Mouse (Mus musculus) stomach, postnatal 0 days (tissue): ENCODE results near the gene Dusp6. TPM values are rescaled to one million over a fixed set of nuclear protein-coding genes. Genes with fewer than 3 reads are reported as not detected.

Experiments used
- ATAC-seq: fragments of 200-750 bp; cut with Nextera tagmentation; 2 replicates; pipeline ENCODE4 v1.8.0; 2017; ENCODE audit not compliant: low FRiP score, low TSS enrichment
- DNase-seq: peaks from one replicate; pipeline ENCODE4 v3.0.0-alpha.2; 2016; ENCODE audit warnings: low spot score
- H3K27ac ChIP-seq: fragments of 300-500 bp; sonication (generic); replicated peaks from 2 replicates; pipeline ENCODE4 v1.5.1; 2014; ENCODE audit warnings: mild to moderate bottlenecking, control low read depth
- H3K27me3 ChIP-seq: fragments of 300-500 bp; sonication (generic); 2 replicates; pipeline ENCODE4 v1.6.1; 2014; ENCODE audit warnings: low read length; ENCODE audit not compliant: control insufficient read depth, insufficient read depth
- H3K36me3 ChIP-seq: fragments of 300-500 bp; sonication (generic); 2 replicates; pipeline ENCODE4 v1.6.1; 2014; ENCODE audit warnings: low read length, mixed read lengths; ENCODE audit not compliant: control insufficient read depth, insufficient read depth
- H3K4me1 ChIP-seq: fragments of 300-500 bp; sonication (generic); replicated peaks from 2 replicates; pipeline ENCODE4 v1.6.1; 2014; ENCODE audit warnings: antibody characterized with exemption; ENCODE audit not compliant: control insufficient read depth, insufficient read depth
- H3K4me2 ChIP-seq: fragments of 300-500 bp; sonication (generic); replicated peaks from 2 replicates; pipeline ENCODE4 v1.6.1; 2014; ENCODE audit warnings: low read depth, mild to moderate bottlenecking, control low read depth, moderate library complexity
- H3K4me3 ChIP-seq: fragments of 300-500 bp; sonication (generic); 2 replicates; pipeline ENCODE4 v1.5.1; 2014; ENCODE audit warnings: low read depth, low read length, control low read depth
- H3K9ac ChIP-seq: fragments of 300-500 bp; sonication (generic); 2 replicates; pipeline ENCODE4 v1.6.1; 2014; ENCODE audit warnings: mild to moderate bottlenecking, low read length, control low read depth, mixed read lengths
- H3K9me3 ChIP-seq: fragments of 300-500 bp; sonication (generic); 2 replicates; pipeline ENCODE4 v1.6.1; 2016; ENCODE audit warnings: low read length; ENCODE audit not compliant: control insufficient read depth
- CTCF ChIP-seq: IDR thresholded peaks from 2 replicates; pipeline ENCODE4 v1.5.1; 2016; ENCODE audit warnings: antibody characterized with exemption, low read depth, mild to moderate bottlenecking, moderate library complexity
- EP300 ChIP-seq: optimal IDR thresholded peaks from 2 replicates; pipeline ENCODE3; 2016; ENCODE audit warnings: antibody characterized with exemption
- WGBS: fragments of 180-500 bp; shearing (Covaris S2); extraction: QIAGEN DNeasy Blood & Tissue Kit; methylation state at CpG from one replicate; pipeline ENCODE4 v1.1.7; 2014; 5-methylcytosine and 5-hydroxymethylcytosine counted together
- polyA plus RNA-seq: library from polyadenylated mRNA; unstranded; fragments of >200 nt; fragmentation: Nextera tagmentation; extraction: Ambion mirVana; gene quantifications from 2 replicates; pipeline ENCODE4 v1.2.1, GENCODE M21; 2015

Gene Dusp6
- polyA plus RNA-seq, 1 experiment from 2014 or later: 17.4 TPM

GRCm38 (mm10) chr10:99235081-99235480 is 27.9 kb upstream of the Dusp6 start:
- no peaks in the 10 kb centered on the region for H3K9me3 ChIP-seq
- no peak for DNase-seq
- H3K27me3 ChIP-seq: no peaks in the 10 kb centered on the region
- no peak overlapping the region for H3K4me2 ChIP-seq
- no peaks in the 10 kb centered on the region for H3K36me3 ChIP-seq
- ATAC-seq: no peak
- WGBS: 90% methylated on average over 9 of the region's 9 CpGs
- H3K9ac ChIP-seq: no peak overlapping the region
- H3K4me1 ChIP-seq: no peaks in the 10 kb centered on the region
- no peak for TF ChIP-seq EP300
- TF ChIP-seq CTCF: no peak
- no peak overlapping the region for H3K4me3 ChIP-seq
- H3K27ac ChIP-seq: no peak overlapping the region

- TF ChIP-seq EP300 (no peak), CTCF (no peak)
Measured at GRCm38 (mm10) chr10:99237205-99237832, 25.7 kb upstream of the Dusp6 start.

GRCm38 (mm10) chr10:99238537-99238936 is 24.5 kb upstream of the Dusp6 start:
- DNase-seq (no peak), ATAC-seq (no peak)
- no peaks in the 10 kb centered on the region for H3K27me3 ChIP-seq

More at GRCm38 (mm10) chr10:99237205-99237832, 25.7 kb upstream of the Dusp6 start:
- no peaks in the 10 kb centered on the region for H3K27me3 ChIP-seq
- H3K4me3 ChIP-seq: no peak overlapping the region
- H3K9ac ChIP-seq: no peak overlapping the region
- DNase-seq: no peak
- no peaks in the 10 kb centered on the region for H3K9me3 ChIP-seq
- no peaks in the 10 kb centered on the region for H3K36me3 ChIP-seq
- no peak overlapping the region for H3K4me2 ChIP-seq
- no peak for ATAC-seq
- H3K27ac ChIP-seq: no peak overlapping the region
- 58% methylated on average over 11 of the region's 11 CpGs for WGBS
- no peaks in the 10 kb centered on the region for H3K4me1 ChIP-seq

GRCm38 (mm10) chr10:99241284-99241828 is 21.7 kb upstream of the Dusp6 start:
- Histone ChIP-seq H3K27me3 (no peaks in the 10 kb centered on the region), H3K4me2 (no peak overlapping the region), H3K27ac (no peak overlapping the region), H3K9ac (no peak overlapping the region), H3K4me1 (no peaks in the 10 kb centered on the region), H3K9me3 (no peaks in the 10 kb centered on the region), H3K4me3 (no peak overlapping the region), H3K36me3 (no peaks in the 10 kb centered on the region)
- WGBS: 91% methylated on average over 7 of the region's 7 CpGs
- ATAC-seq: no peak
- no peak for DNase-seq
- no peak for TF ChIP-seq CTCF
- TF ChIP-seq EP300: no peak

More at GRCm38 (mm10) chr10:99238537-99238936, 24.5 kb upstream of the Dusp6 start:
- Histone ChIP-seq H3K27ac (no peak overlapping the region), H3K4me1 (no peaks in the 10 kb centered on the region), H3K36me3 (no peaks in the 10 kb centered on the region), H3K4me3 (no peak overlapping the region), H3K4me2 (no peak overlapping the region), H3K9ac (no peak overlapping the region), H3K9me3 (no peaks in the 10 kb centered on the region)
- 83% methylated on average over 11 of the region's 11 CpGs for WGBS
- TF ChIP-seq EP300: no peak
- no peak for TF ChIP-seq CTCF

- Histone ChIP-seq H3K4me2 (no peak overlapping the region), H3K4me3 (no peak overlapping the region), H3K9me3 (no peaks in the 10 kb centered on the region), H3K4me1 (no peaks in the 10 kb centered on the region), H3K36me3 (no peaks in the 10 kb centered on the region), H3K9ac (no peak overlapping the region), H3K27me3 (no peaks in the 10 kb centered on the region), H3K27ac (no peak overlapping the region)
- 0 out of 2 replicates have a peak, but pooled peaks have one; percentile 12 for ATAC-seq
- no peak for TF ChIP-seq EP300
- no peak for TF ChIP-seq CTCF
- 64% methylated on average over 16 of the region's 16 CpGs for WGBS
- no peak for DNase-seq
Measured at GRCm38 (mm10) chr10:99241829-99242711, 21.0 kb upstream of the Dusp6 start.
